Mouse (Mus musculus) lung, embryonic 16.5 days (tissue): ENCODE measurements around the gene Tec. TPM values are rescaled to one million over a fixed set of nuclear protein-coding genes. Genes with fewer than 3 reads are reported as not detected.

ENCODE experiments used
- ATAC-seq: fragments of 200-750 bp; cut with Nextera tagmentation; 2 replicates; pipeline ENCODE4 v1.8.0; 2017; ENCODE audit warnings: low read depth, mild to moderate bottlenecking, moderate library complexity
- H3K27ac ChIP-seq: fragments of 300-500 bp; sonication (generic); 2 replicates; pipeline ENCODE4 v1.5.1; 2014; ENCODE audit warnings: mild to moderate bottlenecking, control low read depth, low read length
- H3K27me3 ChIP-seq: fragments of 300-500 bp; sonication (generic); 2 replicates; pipeline ENCODE4 v1.6.1; 2014; ENCODE audit warnings: low read depth, low read length, mixed read lengths; ENCODE audit not compliant: control insufficient read depth, insufficient read depth
- H3K36me3 ChIP-seq: fragments of 300-500 bp; sonication (generic); 2 replicates; pipeline ENCODE4 v1.6.1; 2014; ENCODE audit warnings: low read length; ENCODE audit not compliant: control insufficient read depth, insufficient read depth
- H3K4me1 ChIP-seq: fragments of 300-500 bp; sonication (generic); replicated peaks from 2 replicates; pipeline ENCODE4 v1.6.1; 2014; ENCODE audit warnings: low read length, mixed read lengths; ENCODE audit not compliant: control insufficient read depth, insufficient read depth
- H3K4me2 ChIP-seq: fragments of 300-500 bp; sonication (generic); 2 replicates; pipeline ENCODE4 v1.6.1; 2014; ENCODE audit warnings: low read depth, low read length, control low read depth
- H3K4me3 ChIP-seq: fragments of 300-500 bp; sonication (generic); 2 replicates; pipeline ENCODE4 v1.5.1; 2014; ENCODE audit warnings: mild to moderate bottlenecking, low read length, control low read depth
- H3K9ac ChIP-seq: fragments of 300-500 bp; sonication (generic); 2 replicates; pipeline ENCODE4 v1.6.1; 2014; ENCODE audit warnings: low read length, control low read depth
- H3K9me3 ChIP-seq: fragments of 300-500 bp; sonication (generic); 2 replicates; pipeline ENCODE4 v1.6.1; 2016; ENCODE audit warnings: low read length; ENCODE audit not compliant: control insufficient read depth
- WGBS: fragments of 180-500 bp; shearing (Covaris S2); extraction: QIAGEN DNeasy Blood & Tissue Kit; methylation state at CpG from one replicate; pipeline ENCODE4 v1.1.7; 2014; 5-methylcytosine and 5-hydroxymethylcytosine counted together
- polyA plus RNA-seq: library from polyadenylated mRNA; unstranded; fragments of >200 nt; fragmentation: Nextera tagmentation; extraction: Ambion mirVana; gene quantifications from 2 replicates; pipeline ENCODE4 v1.2.1, GENCODE M21; 2015

The Tec gene
- polyA plus RNA-seq, 1 experiment from 2014 or later, result 4.0 TPM

- no peak for ATAC-seq
Observed at GRCm38 (mm10) chr5:72879736-72880135, 11.5 kb upstream of the Tec start.

GRCm38 (mm10) chr5:72871114-72871513 lies 2.8 kb upstream of the Tec start:
- H3K4me3 ChIP-seq, result no peak overlapping the region
- H3K9ac ChIP-seq, result no peak overlapping the region
- peaks cover 14% of the 10 kb centered on the region for H3K27me3 ChIP-seq
- no peak overlapping the region for H3K27ac ChIP-seq
- H3K4me2 ChIP-seq, result no peak overlapping the region
- no peaks in the 10 kb centered on the region for H3K36me3 ChIP-seq
- whole genome bisulfite sequencing, result 83% methylated on average over 4 of the region's 4 CpGs
- peaks cover 2% of the 10 kb centered on the region; the same call in 1 of the 2 replicates for H3K9me3 ChIP-seq
- ATAC-seq, result no peak
- peaks cover 10% of the 10 kb centered on the region for H3K4me1 ChIP-seq

More at GRCm38 (mm10) chr5:72879736-72880135, 11.5 kb upstream of the Tec start:
- peaks cover 2% of the 10 kb centered on the region; the same call in 1 of the 2 replicates for H3K27me3 ChIP-seq
- H3K4me1 ChIP-seq, result 0 out of 2 replicates have a peak, but pooled peaks cover 4% of the 10 kb centered on the region
- no peak overlapping the region for H3K27ac ChIP-seq
- no peaks in the 10 kb centered on the region for H3K36me3 ChIP-seq
- WGBS, result 23% methylated on average over 5 of the region's 5 CpGs
- no peaks in the 10 kb centered on the region for H3K9me3 ChIP-seq
- H3K9ac ChIP-seq, result no peak overlapping the region
- H3K4me2 ChIP-seq, result no peak overlapping the region
- no peak overlapping the region for H3K4me3 ChIP-seq

- no peak overlapping the region for H3K4me3 ChIP-seq
- WGBS, result 74% methylated on average over 14 of the region's 14 CpGs
- H3K9me3 ChIP-seq, result peaks cover 2% of the 10 kb centered on the region; the same call in 1 of the 2 replicates
- peaks cover 8% of the 10 kb centered on the region for H3K4me1 ChIP-seq
- H3K27ac ChIP-seq, result no peak overlapping the region
- no peaks in the 10 kb centered on the region for H3K36me3 ChIP-seq
- H3K4me2 ChIP-seq, result no peak overlapping the region
- no peak overlapping the region for H3K9ac ChIP-seq
- ATAC-seq, result no peak
- H3K27me3 ChIP-seq, result peaks cover 13% of the 10 kb centered on the region
Observed at GRCm38 (mm10) chr5:72869779-72870608, 1.7 kb upstream of the Tec start.

- H3K4me2 ChIP-seq, result peak overlapping the region; percentile 99
- peaks cover 2% of the 10 kb centered on the region; the same call in 1 of the 2 replicates for H3K9me3 ChIP-seq
- no peak for ATAC-seq
- no peaks in the 10 kb centered on the region for H3K36me3 ChIP-seq
- peak overlapping the region; percentile 66 for H3K4me3 ChIP-seq
- peaks cover 13% of the 10 kb centered on the region for H3K27me3 ChIP-seq
- peak overlapping the region; percentile 73; the same call in 1 of the 2 replicates for H3K9ac ChIP-seq
- H3K4me1 ChIP-seq, result peaks cover 8% of the 10 kb centered on the region
- H3K27ac ChIP-seq, result no peak overlapping the region
- 29% methylated on average over 16 of the region's 16 CpGs for whole genome bisulfite sequencing
Observed at GRCm38 (mm10) chr5:72867036-72867672, 1.1 kb downstream of the Tec start.

DNA sequence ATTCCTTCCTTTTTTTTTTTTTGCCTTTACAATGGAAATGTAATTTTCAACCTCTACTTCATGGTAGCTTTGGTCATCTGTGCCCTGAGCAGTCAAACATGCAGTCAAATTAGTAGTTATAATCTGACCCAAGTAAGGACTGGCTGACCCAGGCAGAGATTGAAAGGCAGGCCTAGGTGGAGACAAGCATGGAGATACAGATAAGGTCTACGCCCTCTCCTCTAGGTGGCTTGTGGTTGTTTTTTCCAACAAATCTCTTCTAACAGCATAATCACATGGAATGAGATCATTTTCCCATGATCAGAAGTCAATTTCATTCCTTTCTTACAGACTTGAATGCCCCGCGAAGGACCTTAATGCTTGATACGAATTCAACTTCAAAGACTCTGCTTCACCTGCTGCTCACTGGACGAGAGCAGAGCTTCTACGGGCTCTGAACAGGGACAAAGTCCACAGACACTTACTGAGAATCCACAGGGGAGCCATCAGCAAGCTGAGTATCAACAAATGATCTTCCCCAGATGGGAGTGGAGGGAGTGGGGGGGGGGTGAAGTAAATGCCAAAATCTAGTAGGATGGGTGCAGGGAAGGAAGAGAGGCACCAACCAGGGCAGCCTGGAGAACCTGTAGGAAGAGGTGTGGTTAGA lies 1.9 kb downstream of the Tec start:
- Histone ChIP-seq H3K4me2 (no peak overlapping the region), H3K9me3 (peaks cover 2% of the 10 kb centered on the region; the same call in 1 of the 2 replicates)

GRCm38 (mm10) chr5:72864654-72865178 lies 3.6 kb downstream of the Tec start:
- no peak for ATAC-seq
- H3K27ac ChIP-seq, result no peak overlapping the region
- H3K4me3 ChIP-seq, result no peak overlapping the region
- no peak overlapping the region for H3K4me2 ChIP-seq
- whole genome bisulfite sequencing, result 73% methylated on average over 3 of the region's 3 CpGs
- no peaks in the 10 kb centered on the region for H3K36me3 ChIP-seq
- peaks cover 3% of the 10 kb centered on the region; the same call in 1 of the 2 replicates for H3K9me3 ChIP-seq
- peaks cover 8% of the 10 kb centered on the region for H3K4me1 ChIP-seq
- no peak overlapping the region for H3K9ac ChIP-seq
- H3K27me3 ChIP-seq, result peaks cover 13% of the 10 kb centered on the region

More for the DNA sequence above, 1.9 kb downstream of the Tec start:
- ATAC-seq, result no peak
- no peaks in the 10 kb centered on the region for H3K36me3 ChIP-seq
- WGBS, result 69% methylated on average over 6 of the region's 6 CpGs
- peaks cover 13% of the 10 kb centered on the region for H3K27me3 ChIP-seq
- H3K4me1 ChIP-seq, result peaks cover 8% of the 10 kb centered on the region
- H3K27ac ChIP-seq, result no peak overlapping the region
- no peak overlapping the region for H3K4me3 ChIP-seq
- no peak overlapping the region for H3K9ac ChIP-seq

DNA sequence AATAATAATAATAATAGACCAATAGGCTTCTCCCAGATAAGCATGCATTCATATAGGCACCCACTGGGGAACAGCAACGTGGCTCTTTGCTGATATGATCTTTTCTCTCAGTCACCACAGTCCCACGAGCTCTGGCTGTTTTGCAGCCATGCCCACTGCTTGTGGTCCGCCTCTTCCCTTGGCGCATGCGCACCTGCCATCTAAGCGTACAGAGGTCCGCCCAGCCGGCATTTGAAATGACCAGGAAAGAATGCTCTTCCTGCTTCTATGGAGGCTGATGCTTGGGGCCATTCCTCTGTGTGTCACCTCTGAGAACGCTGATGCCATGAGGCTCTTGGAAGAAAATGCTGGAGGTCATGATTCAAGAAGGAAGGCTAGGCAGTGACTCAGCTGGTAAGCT lies 5.1 kb downstream of the Tec start:
- H3K9ac ChIP-seq, result no peak overlapping the region
- peaks cover 8% of the 10 kb centered on the region for H3K4me1 ChIP-seq
- no peak for ATAC-seq
- peaks cover 6% of the 10 kb centered on the region; the same call in 1 of the 2 replicates for H3K9me3 ChIP-seq
- H3K27me3 ChIP-seq, result peaks cover 13% of the 10 kb centered on the region
- no peak overlapping the region for H3K4me3 ChIP-seq
- H3K27ac ChIP-seq, result no peak overlapping the region
- H3K4me2 ChIP-seq, result no peak overlapping the region
- H3K36me3 ChIP-seq, result no peaks in the 10 kb centered on the region
- 83% methylated on average over 9 of the region's 9 CpGs for whole genome bisulfite sequencing

GRCm38 (mm10) chr5:72861726-72862385 lies 6.4 kb downstream of the Tec start:
- peaks cover 6% of the 10 kb centered on the region; the same call in 1 of the 2 replicates for H3K9me3 ChIP-seq
- H3K27ac ChIP-seq, result no peak overlapping the region
- ATAC-seq, result no peak
- H3K9ac ChIP-seq, result no peak overlapping the region
- H3K4me1 ChIP-seq, result peaks cover 4% of the 10 kb centered on the region
- H3K27me3 ChIP-seq, result peaks cover 5% of the 10 kb centered on the region
- no peak overlapping the region for H3K4me2 ChIP-seq
- 62% methylated on average over 7 of the region's 7 CpGs for WGBS
- H3K36me3 ChIP-seq, result no peaks in the 10 kb centered on the region
- H3K4me3 ChIP-seq, result no peak overlapping the region
